Mouse (Mus musculus) skeletal muscle tissue, adult 2 months (tissue): ENCODE results near the gene Acr.

Experiments
- DNase-seq: peaks from one replicate; pipeline ENCODE4 v3.0.0-alpha.2; 2012; ENCODE audit warnings: low read depth, low spot score

The Acr gene

GRCm38 (mm10) chr15:89568114-89568513 is at the start of gene Acr:
TSS of gene Acr (plus strand) at chr15:89568326.
- no peak for DNase-seq

- DNase-seq: no peak
Observed at GRCm38 (mm10) chr15:89521951-89522350, 46.2 kb upstream of the Acr start.

- no peak for DNase-seq
Observed at GRCm38 (mm10) chr15:89522566-89523282, 45.4 kb upstream of the Acr start.

- no peak for DNase-seq
Observed at GRCm38 (mm10) chr15:89523283-89523832, 44.8 kb upstream of the Acr start.

GRCm38 (mm10) chr15:89524001-89524571 is 44.0 kb upstream of the Acr start:
- no peak for DNase-seq

DNA sequence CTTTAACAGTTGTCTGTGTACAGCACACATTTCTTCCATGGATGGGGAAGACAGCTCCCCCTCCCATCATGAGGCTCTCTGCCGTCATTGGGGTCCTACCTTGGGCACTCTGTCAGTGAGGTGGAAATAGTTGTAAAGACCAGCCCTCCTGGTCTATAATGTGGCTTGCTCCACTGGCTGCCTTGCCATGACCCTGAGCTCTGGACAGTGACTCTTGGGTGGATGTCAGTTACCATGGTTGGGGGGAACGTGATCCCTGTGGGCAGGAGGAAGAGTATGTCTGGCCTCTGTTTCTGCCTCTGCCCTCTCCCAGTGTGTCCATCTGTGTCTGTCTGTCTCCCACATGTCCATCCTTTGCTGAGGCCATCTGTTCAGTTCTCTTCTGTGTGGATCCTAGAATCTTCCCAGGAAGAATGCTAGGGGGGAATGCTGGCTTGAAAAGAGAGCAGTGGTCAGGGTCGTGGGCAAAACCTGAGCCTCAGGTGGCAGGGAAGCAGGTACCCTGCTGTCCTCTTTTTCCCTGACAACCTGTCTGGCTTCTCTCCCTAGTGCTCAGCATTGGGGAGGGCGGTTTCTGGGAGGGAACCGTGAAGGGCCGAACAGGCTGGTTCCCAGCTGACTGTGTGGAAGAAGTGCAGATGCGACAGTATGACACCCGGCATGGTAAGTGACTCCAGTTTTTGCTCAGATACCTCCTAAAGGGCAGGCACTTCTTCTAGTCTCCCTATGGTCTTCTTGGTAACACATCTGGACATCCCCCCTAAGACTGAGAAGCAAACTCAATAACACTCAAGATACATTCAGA is 43.3 kb upstream of the Acr start:
- no peak for DNase-seq

GRCm38 (mm10) chr15:89525464-89525863 is 42.7 kb upstream of the Acr start:
- DNase-seq: no peak

GRCm38 (mm10) chr15:89525896-89526295 is 42.2 kb upstream of the Acr start:
- DNase-seq: no peak

- no peak for DNase-seq
Observed at GRCm38 (mm10) chr15:89526776-89527325, 41.3 kb upstream of the Acr start.

- DNase-seq: no peak
Observed at GRCm38 (mm10) chr15:89527466-89527865, 40.7 kb upstream of the Acr start.

- DNase-seq: no peak
Observed at GRCm38 (mm10) chr15:89528201-89528850, 39.8 kb upstream of the Acr start.

DNA sequence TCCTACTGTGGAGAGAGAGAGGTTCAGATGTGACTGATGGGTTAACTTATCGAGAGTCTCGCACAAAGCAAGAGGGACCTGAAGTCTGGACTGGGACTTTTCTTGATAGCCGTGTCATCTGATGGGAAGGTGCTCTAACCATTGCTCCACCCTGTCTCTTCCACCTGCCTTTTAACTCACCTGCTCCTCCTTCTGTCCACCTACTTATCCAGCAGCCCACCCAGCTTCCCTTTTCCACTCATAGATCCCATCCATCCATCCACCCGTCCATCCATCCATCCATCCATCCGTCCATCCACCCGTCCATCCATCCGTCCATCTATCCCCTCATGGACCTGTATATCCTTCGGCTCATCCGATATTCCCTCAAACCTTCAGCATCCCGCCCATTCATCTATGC is 39.2 kb upstream of the Acr start:
- no peak for DNase-seq

DNA sequence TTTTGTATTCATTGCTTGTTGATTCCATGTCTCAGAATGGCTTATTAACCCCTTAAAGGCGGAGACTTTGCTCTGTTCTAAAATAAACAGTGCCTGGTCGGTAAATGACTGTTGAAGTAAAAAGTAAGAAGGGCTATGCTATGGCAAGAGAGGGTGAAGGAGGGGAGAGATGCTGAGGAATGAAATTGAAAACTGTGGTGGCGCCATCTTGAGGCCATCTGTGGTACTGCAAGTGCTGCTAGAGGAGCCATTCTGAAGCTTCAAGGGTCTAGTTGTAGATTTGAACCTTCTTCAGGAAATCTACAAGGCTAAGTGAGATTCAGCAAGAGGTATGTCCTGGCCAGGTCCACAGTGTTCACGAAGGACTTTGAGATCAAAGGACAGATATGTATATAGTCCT is 37.8 kb upstream of the Acr start:
- DNase-seq: peak; percentile 16

GRCm38 (mm10) chr15:89531399-89531798 is 36.7 kb upstream of the Acr start:
- DNase-seq: no peak

DNA sequence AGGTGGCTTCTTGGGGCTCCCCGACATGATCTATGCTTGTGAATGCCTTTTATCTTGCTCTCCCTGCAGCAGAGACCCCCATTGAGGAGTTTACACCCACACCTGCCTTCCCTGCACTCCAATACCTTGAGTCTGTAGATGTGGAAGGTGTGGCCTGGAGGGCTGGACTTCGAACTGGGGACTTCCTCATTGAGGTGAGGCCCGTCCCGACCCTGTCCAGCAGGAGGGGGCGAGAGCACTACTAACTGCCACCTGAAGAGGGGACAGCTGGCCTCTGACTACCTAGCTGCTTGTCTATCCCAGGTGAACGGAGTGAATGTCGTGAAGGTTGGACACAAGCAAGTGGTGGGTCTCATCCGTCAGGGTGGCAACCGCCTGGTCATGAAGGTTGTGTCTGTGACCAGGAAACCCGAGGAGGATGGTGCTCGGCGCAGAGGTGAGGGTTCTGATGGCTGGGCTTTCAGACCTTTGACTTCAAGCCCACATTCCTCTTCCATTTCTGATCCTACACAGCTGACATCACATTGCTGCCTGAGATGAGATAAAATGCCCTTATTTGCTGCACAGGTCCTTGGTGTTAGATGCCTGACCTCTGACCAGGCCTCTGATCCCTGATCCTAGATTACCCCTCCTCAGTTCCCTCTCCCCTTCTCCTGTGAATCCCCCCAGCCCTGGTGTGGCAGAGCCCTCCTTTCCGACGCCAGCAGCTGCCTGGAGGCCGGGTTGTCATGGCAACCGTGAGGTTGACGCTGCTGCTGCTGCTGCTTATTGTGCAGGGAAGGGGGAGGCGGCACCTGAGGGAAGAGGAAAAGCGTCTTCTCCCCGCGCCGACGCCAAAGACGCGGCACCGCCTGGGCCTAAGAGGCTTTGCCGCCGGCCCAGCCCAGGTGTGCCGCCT is 35.9 kb upstream of the Acr start:
- DNase-seq: no peak

GRCm38 (mm10) chr15:89532924-89533842 is 34.9 kb upstream of the Acr start:
- no peak for DNase-seq

DNA sequence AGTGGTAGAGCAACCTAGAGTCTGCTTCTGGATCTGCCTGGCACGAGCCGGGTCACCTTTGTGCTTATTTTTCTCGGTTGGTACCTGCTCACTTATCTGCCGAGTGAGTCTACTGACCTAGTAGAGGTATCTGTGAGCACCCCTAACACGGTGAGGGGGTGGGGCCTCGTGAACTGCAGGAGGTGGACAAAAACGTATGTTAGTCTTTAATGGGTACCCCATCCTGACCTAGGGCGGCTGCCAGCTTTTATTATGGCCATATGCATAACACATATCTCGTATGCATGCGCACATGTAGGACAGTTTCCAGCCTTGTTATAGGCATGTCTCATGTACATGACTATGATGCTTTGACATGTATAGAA is 34.3 kb upstream of the Acr start:
- DNase-seq: no peak

DNA sequence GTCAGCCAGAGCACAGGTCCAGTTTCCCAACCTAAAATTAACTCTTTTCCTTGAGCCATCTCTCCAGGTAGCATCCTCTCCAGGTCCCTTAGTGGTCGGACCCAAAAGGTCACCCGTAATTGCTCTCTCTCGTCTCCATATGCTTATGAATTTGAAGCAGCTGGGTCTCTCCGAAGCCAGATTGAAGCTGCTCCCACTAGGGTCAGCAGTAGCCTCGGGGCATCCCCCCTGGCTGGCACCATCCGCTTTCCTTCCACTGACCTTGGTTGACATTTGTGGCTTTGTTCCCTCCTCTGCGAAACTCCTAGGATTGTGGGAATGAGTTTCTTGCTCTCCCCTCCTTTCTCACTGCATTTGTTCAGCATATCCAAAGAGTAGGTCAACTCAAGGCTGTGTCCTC is 24.0 kb upstream of the Acr start:
- no peak for DNase-seq

DNA sequence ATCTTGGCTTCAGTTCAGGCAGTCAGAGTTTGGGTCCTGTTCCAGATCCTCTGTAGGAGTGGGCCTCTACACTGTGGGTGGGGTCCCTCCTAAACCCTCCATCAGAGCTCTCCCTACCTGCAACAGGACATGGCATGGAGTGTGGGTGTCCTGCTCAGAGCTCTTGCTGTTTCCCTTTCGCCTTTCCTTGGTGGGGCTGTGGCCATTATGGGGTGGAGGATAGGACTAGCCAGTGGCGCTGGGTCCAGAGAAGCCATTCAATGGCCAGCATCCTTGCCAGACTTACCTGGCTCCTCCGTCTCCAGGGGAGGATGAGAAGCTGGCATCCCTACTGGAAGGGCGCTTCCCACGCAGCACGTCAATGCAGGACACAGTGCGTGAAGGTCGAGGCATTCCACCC is 20.8 kb upstream of the Acr start:
- no peak for DNase-seq
